Mouse (Mus musculus) ES-E14 (cell line): ENCODE measurements at regions not wholly inside any gene's neighbourhood (a gene's known extent, or its start where the extent isn't known, plus 50 kb on each side); places are given as distances from the start of the nearest gene placed in this dataset.

Experiments
- DNase-seq: peaks from one replicate; pipeline ENCODE4 v3.0.0-alpha.2; 2013; ENCODE audit warnings: low read depth, low spot score
- H3K27ac ChIP-seq: 2 replicates; pipeline ENCODE4 v1.5.1; 2012; ENCODE audit warnings: low read depth, mild to moderate bottlenecking, low read length, moderate library complexity, mixed read lengths; ENCODE audit not compliant: poor library complexity, insufficient read depth, severe bottlenecking
- H3K36me3 ChIP-seq: 2 replicates; pipeline ENCODE4 v1.6.1; 2012; ENCODE audit warnings: mild to moderate bottlenecking, low read length, moderate library complexity, mixed read lengths; ENCODE audit not compliant: control insufficient read depth, poor library complexity, insufficient read depth, severe bottlenecking
- H3K4me1 ChIP-seq, 2 experiments: fragments of 150-350 bp in 1 of 2; sonication (generic) in 1 of 2; 2 replicates each; pipeline ENCODE4 v1.6.1; 2012; ENCODE audit warnings: low read length in 2 of 2, mild to moderate bottlenecking in 1 of 2, mixed read lengths in 1 of 2; ENCODE audit not compliant: control insufficient read depth in 2 of 2, insufficient read depth in 2 of 2, poor library complexity in 1 of 2
- H3K4me3 ChIP-seq, 2 experiments: fragments of 150-350 bp in 1 of 2; sonication (generic) in 1 of 2; 2 replicates each; pipeline ENCODE4 v1.5.1; 2012; ENCODE audit warnings: low read length in 2 of 2, low read depth in 1 of 2, mild to moderate bottlenecking in 1 of 2, mixed read lengths in 1 of 2; ENCODE audit not compliant: insufficient read depth in 1 of 2, poor library complexity in 1 of 2, severe bottlenecking in 1 of 2
- H3K9ac ChIP-seq: 2 replicates; pipeline ENCODE4 v1.6.1; 2012; ENCODE audit warnings: low read depth, mild to moderate bottlenecking, low read length, mixed read lengths; ENCODE audit not compliant: poor library complexity, insufficient read depth, severe bottlenecking
- H3K9me3 ChIP-seq: fragments of 150-350 bp; sonication (generic); 2 replicates; pipeline ENCODE4 v1.6.1; 2012; ENCODE audit warnings: low read depth, mild to moderate bottlenecking, low read length; ENCODE audit not compliant: control insufficient read depth, insufficient read depth
- CHD2 ChIP-seq: IDR thresholded peaks from 2 replicates; pipeline ENCODE4 v1.6.1; 2014; ENCODE audit warnings: mild to moderate bottlenecking, low read depth, low read length, inconsistent platforms
- HCFC1 ChIP-seq: IDR thresholded peaks from 2 replicates; pipeline ENCODE4 v1.6.1; 2012; ENCODE audit warnings: low read length, inconsistent platforms, borderline replicate concordance; ENCODE audit not compliant: insufficient read depth
- MAFK ChIP-seq: IDR thresholded peaks from 2 replicates; pipeline ENCODE4 v1.6.1; 2014; ENCODE audit warnings: mild to moderate bottlenecking, low read depth, low read length, inconsistent platforms; ENCODE audit not compliant: insufficient read depth
- ZC3H11A ChIP-seq: IDR thresholded peaks from 2 replicates; pipeline ENCODE4 v1.6.1; 2012; ENCODE audit warnings: low read depth, mild to moderate bottlenecking, inconsistent platforms, low read length, borderline replicate concordance
- ZNF384 ChIP-seq: IDR thresholded peaks from 2 replicates; pipeline ENCODE4 v1.6.1; 2012; ENCODE audit warnings: low read depth, low read length, inconsistent platforms
- in situ Hi-C, 2 experiments: fragments of 600-800 bp; cut with MboI; formaldehyde crosslinking; loops; one replicate each; pipeline ENCODE4 v1.15.1; 2025; ENCODE audit warnings: low sequenced_read_pairs in 2 of 2, inconsistent platforms in 1 of 2; ENCODE audit not compliant: unreplicated experiment in 2 of 2

DNA sequence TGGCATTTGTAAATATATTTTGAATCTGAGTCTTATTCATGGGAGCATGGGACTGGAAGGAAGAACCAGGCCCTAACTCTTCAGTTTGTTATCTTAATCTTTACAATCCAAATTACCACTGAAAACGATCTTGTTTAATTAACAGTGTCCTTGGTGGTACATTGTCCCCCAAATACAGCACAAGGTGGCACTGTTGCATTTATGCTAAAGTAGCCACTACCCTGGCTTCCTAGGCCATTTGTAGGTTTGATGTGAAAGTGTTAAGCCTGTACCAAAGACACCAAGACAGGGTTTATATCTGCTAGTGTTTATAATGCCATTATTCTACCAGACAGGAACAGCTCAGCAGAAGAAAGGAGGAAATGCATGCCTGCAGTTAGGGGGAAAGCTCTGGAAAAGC is 66.9 kb upstream of the Rfc3 start:
- no peaks in the 10 kb centered on the region for H3K4me1 ChIP-seq
- H3K4me3 ChIP-seq = no peak overlapping the region
- H3K9me3 ChIP-seq = no peaks in the 10 kb centered on the region
- no peak for DNase-seq
- no peak overlapping the region for H3K27ac ChIP-seq
- no peak for TF ChIP-seq ZC3H11A
- no peak for TF ChIP-seq CHD2
- no peak for TF ChIP-seq ZNF384
- no peak for TF ChIP-seq HCFC1
- no peak for TF ChIP-seq MAFK
- in situ Hi-C loops = no loop called here
- H3K9ac ChIP-seq = no peak overlapping the region
- no peaks in the 10 kb centered on the region for H3K36me3 ChIP-seq

GRCm38 (mm10) chr5:151705226-151705625 is 54.2 kb upstream of the Rfc3 start:
- in situ Hi-C loops = no loop called here
- TF ChIP-seq ZNF384 (no peak), HCFC1 (no peak), ZC3H11A (no peak), MAFK (no peak), CHD2 (no peak)
- Histone ChIP-seq H3K9ac (no peak overlapping the region), H3K4me3 (no peak overlapping the region), H3K4me1 (no peaks in the 10 kb centered on the region), H3K9me3 (no peaks in the 10 kb centered on the region), H3K27ac (no peak overlapping the region), H3K36me3 (no peaks in the 10 kb centered on the region)
- no peak for DNase-seq

DNA sequence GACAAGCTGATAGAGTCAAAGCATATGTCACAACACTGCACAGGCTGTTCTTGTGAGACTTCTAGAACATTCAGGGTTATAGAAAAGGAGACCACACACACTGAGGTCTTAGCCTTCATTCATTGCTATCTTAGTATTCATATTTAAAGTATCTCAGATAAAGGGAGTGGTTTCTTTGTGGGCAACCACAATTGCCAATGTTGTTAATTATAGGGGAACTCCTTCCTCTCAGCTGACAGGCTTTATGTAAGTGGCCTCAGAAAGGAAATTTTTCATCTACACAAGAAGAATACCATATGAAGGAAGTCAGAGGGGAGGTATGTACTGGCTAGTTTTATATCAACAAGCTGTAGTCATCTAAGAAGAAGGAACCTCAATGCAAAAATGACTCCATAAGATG is 53.0 kb upstream of the Rfc3 start:
- no peak overlapping the region for H3K4me3 ChIP-seq

More for the DNA sequence above, 53.0 kb upstream of the Rfc3 start:
- no peaks in the 10 kb centered on the region for H3K9me3 ChIP-seq
- H3K36me3 ChIP-seq = no peaks in the 10 kb centered on the region
- no peak overlapping the region for H3K27ac ChIP-seq
- no peak overlapping the region for H3K9ac ChIP-seq
- TF ChIP-seq ZC3H11A (no peak), CHD2 (no peak), HCFC1 (no peak), MAFK (no peak), ZNF384 (no peak)
- in situ Hi-C loops = no loop called here
- no peak for DNase-seq
- H3K4me1 ChIP-seq = no peaks in the 10 kb centered on the region
